Mouse (Mus musculus): ENCODE measurements at regions not wholly inside any gene's neighbourhood (a gene's known extent, or its start where the extent isn't known, plus 50 kb on each side); places are given as distances from the start of the nearest gene placed in this dataset.

GRCm38 (mm10) chr1:184395215-184395614 is 337.2 kb downstream of the Hlx start:
- peak; percentile 38 for DNase-seq (ENCODE audit: low read depth, low spot score)

GRCm38 (mm10) chr1:184394559-184395194 is 337.7 kb downstream of the Hlx start:
- no peak for DNase-seq (ENCODE audit: low read depth, low spot score)

GRCm38 (mm10) chr1:184384088-184384823 is 348.2 kb downstream of the Hlx start:
- DNase-seq (ENCODE audit: low read depth, low spot score), result no peak

GRCm38 (mm10) chr1:184378665-184379064 is 344.6 kb upstream of the 1700056E22Rik start:
- no peak for DNase-seq (ENCODE audit: low read depth, low spot score)

- DNase-seq (ENCODE audit: low read depth, low spot score), result no peak
These were observed 330.9 kb upstream of the 1700056E22Rik start for GRCm38 (mm10) chr1:184365026-184365425.

- DNase-seq (ENCODE audit: low read depth, low spot score), result no peak
These were observed 324.1 kb upstream of the 1700056E22Rik start for GRCm38 (mm10) chr1:184358226-184358568.

- DNase-seq (ENCODE audit: low read depth, low spot score), result no peak
These were observed 323.5 kb upstream of the 1700056E22Rik start for GRCm38 (mm10) chr1:184357474-184358225.

- no peak for DNase-seq (ENCODE audit: low read depth, low spot score)
These were observed 319.8 kb upstream of the 1700056E22Rik start for GRCm38 (mm10) chr1:184353832-184354449.

GRCm38 (mm10) chr1:184351760-184352159 is 317.7 kb upstream of the 1700056E22Rik start:
- DNase-seq (ENCODE audit: low read depth, low spot score), result no peak

- DNase-seq (ENCODE audit: low read depth, low spot score), result no peak
These were observed 310.7 kb upstream of the 1700056E22Rik start for GRCm38 (mm10) chr1:184344829-184345228.

GRCm38 (mm10) chr1:184335952-184336351 is 301.9 kb upstream of the 1700056E22Rik start:
- no peak for DNase-seq (ENCODE audit: low read depth, low spot score)

- DNase-seq (ENCODE audit: low read depth, low spot score), result no peak
These were observed 301.2 kb upstream of the 1700056E22Rik start for GRCm38 (mm10) chr1:184335281-184335680.

GRCm38 (mm10) chr1:184334818-184335217 is 300.7 kb upstream of the 1700056E22Rik start:
- DNase-seq (ENCODE audit: low read depth, low spot score), result no peak

GRCm38 (mm10) chr1:184333086-184333485 is 299.0 kb upstream of the 1700056E22Rik start:
- no peak for DNase-seq (ENCODE audit: low read depth, low spot score)

- no peak for DNase-seq (ENCODE audit: low read depth, low spot score)
These were observed 296.6 kb upstream of the 1700056E22Rik start for GRCm38 (mm10) chr1:184330516-184331350.

- DNase-seq (ENCODE audit: low read depth, low spot score), result no peak
These were observed 292.1 kb upstream of the 1700056E22Rik start for GRCm38 (mm10) chr1:184326191-184326590.

GRCm38 (mm10) chr1:184324234-184324633 is 290.1 kb upstream of the 1700056E22Rik start:
- no peak for DNase-seq (ENCODE audit: low read depth, low spot score)

- no peak for DNase-seq (ENCODE audit: low read depth, low spot score)
These were observed 286.5 kb upstream of the 1700056E22Rik start for GRCm38 (mm10) chr1:184320521-184321177.

- DNase-seq (ENCODE audit: low read depth, low spot score), result peak; percentile 5
These were observed 276.2 kb upstream of the 1700056E22Rik start for GRCm38 (mm10) chr1:184310185-184310815.

GRCm38 (mm10) chr1:184304813-184305212 is 270.7 kb upstream of the 1700056E22Rik start:
- DNase-seq (ENCODE audit: low read depth, low spot score), result no peak
